Comparison of ENCODE assay signal across 8 mouse cellular contexts in genomic region chr19:5704163-5704800, GRCm38 (mm10). TPM values are rescaled to one million over a fixed set of nuclear protein-coding genes. Genes with fewer than 3 reads are reported as not detected.
DNase-seq lines count a peak whose midpoint lies in the region; ATAC-seq and TF ChIP-seq lines count a peak whose summit lies in the region.

Kcnk7 (plus strand) TSS chr19:5704367.

- intact Hi-C loops in gastrocnemius, adult 2 months (cut with DNase I): loop anchor here (10.0 kb wide), 1 partner anchor 161 kb away; no protein-coding TSS in a partner anchor

- 0 out of 2 replicates have a peak, but pooled peaks cover 4% of the 10 kb centered on the region for H3K27me3 ChIP-seq in E14TG2a.4 (ENCODE audit: insufficient read depth, low read length)
- H3K27me3 ChIP-seq in hindbrain, embryonic 15.5 days: no peaks in the 10 kb centered on the region

- H3K9ac ChIP-seq in hindbrain, embryonic 15.5 days: no peak within 1 kb of the TSS

- 0 out of 2 replicates have a peak, but pooled peaks have one; percentile 8 for ATAC-seq in hindbrain, embryonic 15.5 days (ENCODE audit: low FRiP score, low read depth)

- H3K9me3 ChIP-seq in E14TG2a.4 (ENCODE audit: low read length): no peaks in the 10 kb centered on the region
- H3K9me3 ChIP-seq in hindbrain, embryonic 15.5 days: no peaks in the 10 kb centered on the region

- H3K4me2 ChIP-seq in hindbrain, embryonic 15.5 days: no peak within 1 kb of the TSS

- peaks cover 52% of the 10 kb centered on the region for H3K4me1 ChIP-seq in E14TG2a.4 (replicated peaks; ENCODE audit: low read depth, low read length)
- H3K4me1 ChIP-seq in hindbrain, embryonic 15.5 days (replicated peaks): peaks cover 4% of the 10 kb centered on the region; the same call in 1 of the 2 replicates

- no peak within 1 kb of the TSS for H3K4me3 ChIP-seq in gastrocnemius, adult 2 months
- H3K4me3 ChIP-seq in E14TG2a.4 (replicated peaks; ENCODE audit: low read length): peak within 1 kb of the TSS; percentile 54; the same call in 1 of the 2 replicates
- H3K4me3 ChIP-seq in hindbrain, embryonic 15.5 days: no peak within 1 kb of the TSS

- 81% methylated on average over 17 of the region's 17 CpGs for WGBS in hindbrain, embryonic 15.5 days

- peak within 1 kb of the TSS; percentile 29 for H3K27ac ChIP-seq in gastrocnemius, adult 2 months
- no peak within 1 kb of the TSS for H3K27ac ChIP-seq in hindbrain, embryonic 15.5 days (replicated peaks)

- DNase-seq in gastrocnemius, adult 2 months: no peak
- no peak for DNase-seq in gastrocnemius, adult 18-20 months (ENCODE audit: low spot score)
- peak; percentile 55 for DNase-seq in lung, postnatal 14 days
- no peak for DNase-seq in right cerebral cortex, postnatal 25 days
- DNase-seq in layer of hippocampus, adult 11-12 months (ENCODE audit: low spot score): no peak
- no peak for DNase-seq in cerebellum, adult 11-12 months

- no peak for TF ChIP-seq CTCF in gastrocnemius, adult 2 months (IDR thresholded peaks at IDR 0.05)
- no peak for TF ChIP-seq CTCF in E14TG2a.4 (conservative IDR thresholded peaks at IDR 0.05; ENCODE audit: low read length)

- H3K36me3 ChIP-seq in E14TG2a.4 (ENCODE audit: insufficient read depth, low read length): peaks cover 39% of the 10 kb centered on the region
- H3K36me3 ChIP-seq in hindbrain, embryonic 15.5 days: peaks cover 55% of the 10 kb centered on the region

RNA-seq across cellular contexts. Expression of gene Kcnk7, which starts in this region (rescaled TPM):
- total RNA-seq in gastrocnemius, adult 2 months (2021): not detected
- not detected for total RNA-seq in gastrocnemius, adult 18-20 months (2021)
- 0.14 and 0.30 TPM in 2 replicates for polyA plus RNA-seq in hindbrain, embryonic 15.5 days (2015; fragmentation: Nextera tagmentation; extraction: Ambion mirVana)

Comparison
In these comparisons a context has a peak if more than half of its experiments do, and no peak if none do; other contexts are left out.
1. Peak in ATAC-seq in hindbrain, embryonic 15.5 days; RNA of the gene not detected or under 1 TPM.